Mouse (Mus musculus): ENCODE results near the gene Chil1. TPM values are rescaled to one million over a fixed set of nuclear protein-coding genes. Genes with fewer than 3 reads are reported as not detected.

The Chil1 gene
- polyA plus RNA-seq, 1 experiment from 2014 or later: 4.4 TPM

DNA sequence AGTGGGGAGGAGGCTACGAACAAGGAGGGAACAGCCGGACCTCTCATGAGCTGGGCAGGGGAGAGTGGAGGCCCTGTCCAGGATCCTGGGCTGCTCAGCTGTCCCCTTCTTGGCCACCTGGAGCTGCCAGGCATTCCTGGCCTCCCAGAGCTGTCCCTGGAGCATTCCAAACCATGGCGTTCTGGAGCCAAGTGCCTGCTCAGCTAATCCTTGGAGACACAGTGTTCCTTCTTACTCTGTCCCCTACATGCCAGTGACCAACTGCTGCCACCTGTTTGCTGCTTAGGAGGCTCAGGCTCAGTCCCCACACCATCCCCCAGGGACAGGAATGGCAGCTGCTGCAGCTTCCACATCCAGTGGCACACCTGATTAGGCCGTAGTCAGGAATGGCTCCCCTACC lies 14.0 kb downstream of the Chil1 start:
- 32% methylated on average over 4 of the region's 4 CpGs for WGBS
- Histone ChIP-seq H3K27me3 (no peaks in the 10 kb centered on the region), H3K9ac (replicated peaks) (peak overlapping the region; percentile 31; the same call in 1 of the 2 replicates), H3K4me2 (0 out of 2 replicates have a peak overlapping the region, but pooled peaks have one; percentile 28), H3K27ac (peak overlapping the region; percentile 78), H3K36me3 (no peaks in the 10 kb centered on the region), H3K4me3 (replicated peaks) (no peak overlapping the region), H3K9me3 (no peaks in the 10 kb centered on the region), H3K4me1 (replicated peaks) (peaks cover 43% of the 10 kb centered on the region)
- ATAC-seq (ENCODE audit: insufficient number of reproducible peaks, insufficient read depth, low FRiP score, low TSS enrichment, low read depth): peak; percentile 61

GRCm38 (mm10) chr1:134196386-134196785 lies 14.4 kb downstream of the Chil1 start:
- 0 out of 2 replicates have a peak overlapping the region, but pooled peaks have one; percentile 28 for H3K4me2 ChIP-seq
- H3K9me3 ChIP-seq: no peaks in the 10 kb centered on the region
- H3K27me3 ChIP-seq: no peaks in the 10 kb centered on the region
- H3K36me3 ChIP-seq: no peaks in the 10 kb centered on the region
- H3K9ac ChIP-seq (replicated peaks): no peak overlapping the region
- peak overlapping the region; percentile 78 for H3K27ac ChIP-seq
- WGBS: 71% methylated on average over 4 of the region's 4 CpGs
- ATAC-seq (ENCODE audit: insufficient number of reproducible peaks, insufficient read depth, low FRiP score, low TSS enrichment, low read depth): no peak
- H3K4me3 ChIP-seq (replicated peaks): no peak overlapping the region
- H3K4me1 ChIP-seq (replicated peaks): peaks cover 43% of the 10 kb centered on the region

DNA sequence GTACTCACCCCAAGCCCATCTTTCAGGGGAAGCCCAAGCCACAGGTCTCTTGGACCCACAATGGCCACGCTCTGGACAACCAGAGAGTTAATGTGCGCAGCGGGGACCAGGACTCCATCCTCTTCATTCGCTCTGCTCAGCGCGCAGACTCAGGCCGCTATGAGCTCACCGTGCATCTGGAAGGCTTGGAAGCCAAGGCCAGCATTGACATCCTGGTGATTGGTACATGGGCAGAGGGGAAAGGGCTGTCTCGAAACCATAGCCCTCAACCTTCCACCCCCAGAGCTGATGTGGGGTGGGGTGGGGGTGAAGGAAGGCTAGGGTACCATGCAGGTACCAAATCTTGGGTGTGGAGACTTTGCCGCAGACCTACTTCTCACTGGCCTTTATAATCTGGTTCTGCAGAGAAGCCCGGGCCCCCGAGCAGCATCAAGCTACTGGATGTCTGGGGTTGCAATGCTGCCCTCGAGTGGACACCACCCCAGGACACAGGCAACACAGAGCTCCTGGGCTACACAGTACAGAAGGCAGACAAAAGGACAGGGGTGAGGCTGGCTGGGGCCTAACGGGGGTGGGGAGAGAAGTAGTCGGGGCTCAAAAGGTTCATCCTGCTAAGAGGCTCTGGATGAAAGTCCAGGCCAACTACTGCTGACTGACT lies 15.5 kb downstream of the Chil1 start:
- WGBS: 83% methylated on average over 15 of the region's 15 CpGs
- no peak for ATAC-seq (ENCODE audit: insufficient number of reproducible peaks, insufficient read depth, low FRiP score, low TSS enrichment, low read depth)

GRCm38 (mm10) chr1:134198197-134198995 lies 16.4 kb downstream of the Chil1 start:
- peaks cover 36% of the 10 kb centered on the region for H3K4me1 ChIP-seq (replicated peaks)
- H3K4me3 ChIP-seq (replicated peaks): no peak overlapping the region
- no peak overlapping the region for H3K27ac ChIP-seq
- H3K4me2 ChIP-seq: no peak overlapping the region
- no peak overlapping the region; the same call in 1 of the 2 replicates for H3K9ac ChIP-seq (replicated peaks)
- 88% methylated on average over 12 of the region's 12 CpGs for WGBS
- no peaks in the 10 kb centered on the region for H3K9me3 ChIP-seq
- ATAC-seq (ENCODE audit: insufficient number of reproducible peaks, insufficient read depth, low FRiP score, low TSS enrichment, low read depth): no peak
- H3K36me3 ChIP-seq: no peaks in the 10 kb centered on the region
- H3K27me3 ChIP-seq: no peaks in the 10 kb centered on the region

More for the DNA sequence above, 15.5 kb downstream of the Chil1 start:
- Histone ChIP-seq H3K27ac (no peak overlapping the region), H3K4me3 (replicated peaks) (no peak overlapping the region), H3K9me3 (no peaks in the 10 kb centered on the region), H3K4me2 (no peak overlapping the region), H3K9ac (replicated peaks) (no peak overlapping the region; the same call in 1 of the 2 replicates), H3K36me3 (no peaks in the 10 kb centered on the region), H3K27me3 (no peaks in the 10 kb centered on the region), H3K4me1 (replicated peaks) (peaks cover 43% of the 10 kb centered on the region)

DNA sequence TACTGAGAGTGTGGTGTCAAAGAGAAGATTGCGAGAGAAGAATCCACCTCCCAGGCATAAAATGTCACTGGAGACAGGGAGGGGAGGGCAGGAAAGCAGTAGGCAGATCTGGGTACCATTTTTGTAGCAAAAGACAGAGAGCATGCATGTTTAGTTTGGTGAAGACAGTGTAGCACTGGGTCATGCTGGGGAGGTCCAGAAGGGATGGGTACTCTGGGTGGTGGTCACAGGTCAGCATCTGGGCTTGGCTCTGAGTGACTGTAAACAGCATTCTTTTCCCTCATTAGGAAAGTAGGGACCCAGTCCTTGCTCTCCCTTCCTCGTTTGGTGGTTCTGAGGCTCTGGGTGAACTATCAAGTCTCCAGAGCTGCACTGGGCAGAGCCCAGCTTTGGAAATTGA lies 18.5 kb downstream of the Chil1 start:
- Histone ChIP-seq H3K4me1 (replicated peaks) (peaks cover 15% of the 10 kb centered on the region), H3K4me3 (replicated peaks) (no peak overlapping the region), H3K9me3 (no peaks in the 10 kb centered on the region), H3K27ac (no peak overlapping the region), H3K27me3 (no peaks in the 10 kb centered on the region), H3K36me3 (no peaks in the 10 kb centered on the region), H3K4me2 (no peak overlapping the region), H3K9ac (replicated peaks) (no peak overlapping the region)
- ATAC-seq (ENCODE audit: insufficient number of reproducible peaks, insufficient read depth, low FRiP score, low TSS enrichment, low read depth): no peak
- WGBS: 39% methylated on average over 2 of the region's 2 CpGs

GRCm38 (mm10) chr1:134200998-134201686 lies 19.2 kb downstream of the Chil1 start:
- Histone ChIP-seq H3K9ac (replicated peaks) (no peak overlapping the region), H3K4me1 (replicated peaks) (peaks cover 10% of the 10 kb centered on the region), H3K4me3 (replicated peaks) (no peak overlapping the region), H3K27me3 (no peaks in the 10 kb centered on the region), H3K27ac (no peak overlapping the region), H3K4me2 (no peak overlapping the region), H3K9me3 (no peaks in the 10 kb centered on the region), H3K36me3 (no peaks in the 10 kb centered on the region)
- ATAC-seq (ENCODE audit: insufficient number of reproducible peaks, insufficient read depth, low FRiP score, low TSS enrichment, low read depth): no peak
- WGBS: 83% methylated on average over 6 of the region's 6 CpGs

- no peak overlapping the region for H3K27ac ChIP-seq
- peaks cover 8% of the 10 kb centered on the region for H3K4me1 ChIP-seq (replicated peaks)
- no peaks in the 10 kb centered on the region for H3K9me3 ChIP-seq
- H3K4me2 ChIP-seq: no peak overlapping the region
- 0 out of 2 replicates have a peak, but pooled peaks cover 5% of the 10 kb centered on the region for H3K27me3 ChIP-seq
- no peaks in the 10 kb centered on the region for H3K36me3 ChIP-seq
- H3K4me3 ChIP-seq (replicated peaks): no peak overlapping the region
- WGBS: 38% methylated on average over 3 of the region's 3 CpGs
- ATAC-seq (ENCODE audit: insufficient number of reproducible peaks, insufficient read depth, low FRiP score, low TSS enrichment, low read depth): no peak
- no peak overlapping the region for H3K9ac ChIP-seq (replicated peaks)
Measured at GRCm38 (mm10) chr1:134201751-134202420, 19.9 kb downstream of the Chil1 start.

DNA sequence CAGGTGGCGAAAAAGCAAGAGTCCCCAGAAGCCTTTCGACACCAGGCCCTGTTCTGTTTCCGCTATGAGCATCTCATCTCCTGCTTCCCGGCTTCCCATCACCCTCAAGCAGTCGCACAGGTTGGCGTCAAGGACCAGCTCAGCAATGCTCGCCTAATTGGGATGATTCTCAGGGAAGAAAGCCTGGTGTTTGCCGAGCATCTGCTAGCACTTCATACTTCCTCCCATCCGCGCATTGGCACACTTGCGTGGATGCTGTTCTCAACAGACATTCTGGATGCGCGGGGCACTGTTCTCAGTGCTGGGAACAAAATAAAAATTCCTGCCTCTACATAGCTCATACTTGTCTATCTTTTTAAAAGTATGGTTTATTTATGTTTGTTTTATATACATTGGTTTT lies 22.3 kb downstream of the Chil1 start:
- 88% methylated on average over 13 of the region's 13 CpGs for WGBS
- Histone ChIP-seq H3K36me3 (no peaks in the 10 kb centered on the region), H3K9me3 (no peaks in the 10 kb centered on the region), H3K4me2 (no peak overlapping the region), H3K4me3 (replicated peaks) (no peak overlapping the region), H3K4me1 (replicated peaks) (peaks cover 8% of the 10 kb centered on the region), H3K9ac (replicated peaks) (no peak overlapping the region), H3K27ac (no peak overlapping the region), H3K27me3 (0 out of 2 replicates have a peak, but pooled peaks cover 6% of the 10 kb centered on the region)
- no peak for ATAC-seq (ENCODE audit: insufficient number of reproducible peaks, insufficient read depth, low FRiP score, low TSS enrichment, low read depth)

DNA sequence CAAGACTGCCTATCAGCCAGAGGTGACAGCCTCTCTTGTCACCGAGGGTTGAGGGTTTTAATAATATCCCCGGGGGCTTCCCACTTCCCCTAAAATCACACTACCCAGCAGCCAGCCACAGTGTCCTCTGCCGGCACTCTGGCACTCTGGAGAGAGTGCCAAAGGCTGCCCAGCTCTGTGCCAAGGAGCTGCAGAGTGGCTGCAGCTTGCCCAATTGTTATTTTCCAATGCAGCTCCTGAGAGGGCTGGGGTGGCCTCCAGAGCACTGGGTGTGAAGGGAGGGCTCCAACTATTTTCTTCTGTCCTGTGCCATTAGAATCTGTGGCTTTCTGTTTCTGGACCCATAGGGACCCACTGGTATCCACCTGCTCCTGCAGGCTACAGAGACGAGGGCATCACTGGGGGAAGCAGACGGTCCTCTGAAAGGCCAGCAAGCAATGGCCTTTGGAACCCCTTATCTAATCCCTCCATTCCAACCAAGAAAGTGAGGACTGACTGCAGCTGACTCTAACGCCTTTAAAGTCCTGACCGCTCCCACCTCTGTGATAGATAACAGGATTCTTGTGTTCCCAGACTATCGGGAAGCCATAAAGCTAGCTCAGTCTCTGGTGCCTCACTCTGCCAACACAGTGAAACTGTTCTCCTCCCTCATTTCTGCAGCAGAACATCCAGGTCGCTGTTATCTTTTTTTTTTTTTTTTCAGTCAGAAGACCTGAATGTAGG lies 23.5 kb downstream of the Chil1 start:
- H3K27ac ChIP-seq: no peak overlapping the region
- no peaks in the 10 kb centered on the region for H3K36me3 ChIP-seq
- H3K27me3 ChIP-seq: 0 out of 2 replicates have a peak, but pooled peaks cover 6% of the 10 kb centered on the region
- H3K9me3 ChIP-seq: no peaks in the 10 kb centered on the region
- no peak overlapping the region for H3K9ac ChIP-seq (replicated peaks)
- H3K4me2 ChIP-seq: no peak overlapping the region
- ATAC-seq (ENCODE audit: insufficient number of reproducible peaks, insufficient read depth, low FRiP score, low TSS enrichment, low read depth): no peak
- WGBS: 38% methylated on average over 9 of the region's 9 CpGs
- no peak overlapping the region for H3K4me3 ChIP-seq (replicated peaks)
- peaks cover 14% of the 10 kb centered on the region for H3K4me1 ChIP-seq (replicated peaks)

GRCm38 (mm10) chr1:134206085-134206484 lies 24.1 kb downstream of the Chil1 start:
- Histone ChIP-seq H3K27ac (no peak overlapping the region), H3K9ac (replicated peaks) (no peak overlapping the region), H3K4me2 (no peak overlapping the region), H3K36me3 (no peaks in the 10 kb centered on the region), H3K9me3 (no peaks in the 10 kb centered on the region), H3K4me1 (replicated peaks) (peaks cover 20% of the 10 kb centered on the region), H3K4me3 (replicated peaks) (no peak overlapping the region), H3K27me3 (0 out of 2 replicates have a peak, but pooled peaks cover 6% of the 10 kb centered on the region)
- WGBS: 33% methylated on average over 5 of the region's 5 CpGs
- ATAC-seq (ENCODE audit: insufficient number of reproducible peaks, insufficient read depth, low FRiP score, low TSS enrichment, low read depth): no peak

Data from limb, embryonic 12.5 days (tissue).